Mouse (Mus musculus): ENCODE results near the gene Cdhr3. TPM values are rescaled to one million over a fixed set of nuclear protein-coding genes. Genes with fewer than 3 reads are reported as not detected.

Cdhr3 gene
- total and polyA plus RNA-seq, 3 experiments: not detected

DNA sequence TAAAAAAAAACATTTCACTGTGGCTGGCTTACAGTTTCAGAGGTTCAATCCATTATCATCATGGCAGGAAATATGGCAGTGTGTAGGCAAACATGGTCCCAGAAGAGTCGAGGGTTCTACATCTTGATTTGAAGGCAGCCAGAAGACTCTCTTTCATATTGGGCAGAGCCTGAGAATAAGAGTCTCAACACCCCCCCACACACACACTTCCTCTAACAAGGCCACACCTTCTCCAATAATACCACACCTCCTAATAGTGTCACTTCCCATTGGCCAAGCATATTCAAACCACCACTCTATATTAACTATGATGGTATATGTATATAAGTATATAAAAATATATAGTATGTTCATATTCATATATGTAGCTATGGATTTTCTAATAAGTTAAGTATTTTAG is 45.2 kb upstream of the Cdhr3 start:
- no peak overlapping the region for H3K4me3 ChIP-seq (ENCODE audit: control insufficient read depth in 1 of 2, insufficient read depth in 1 of 2, low read depth in 2 of 2, low read length in 2 of 2)
- no peaks in the 10 kb centered on the region for H3K27me3 ChIP-seq (ENCODE audit: control insufficient read depth in 1 of 2, insufficient read depth in 2 of 2, low read length in 2 of 2)
- no peaks in the 10 kb centered on the region; a peak in 1 of 4 replicates for H3K4me1 ChIP-seq (ENCODE audit: control insufficient read depth in 1 of 2, insufficient read depth in 2 of 2, low read length in 2 of 2)
- TF ChIP-seq ZC3H11A (IDR thresholded peaks at IDR 0.05; ENCODE audit: low read depth, low read length): no peak
- TF ChIP-seq USF2 (IDR thresholded peaks at IDR 0.05; ENCODE audit: borderline replicate concordance in 1 of 2, insufficient read depth in 1 of 2, low read depth in 1 of 2, low read length in 2 of 2): no peak
- no peak for TF ChIP-seq CHD1 (IDR thresholded peaks at IDR 0.05; ENCODE audit: low read depth, low read length)
- TF ChIP-seq MAX (IDR thresholded peaks at IDR 0.05; ENCODE audit: low read length): no peak
- TF ChIP-seq CTCF (IDR thresholded peaks at IDR 0.05 in 2 of 3, conservative IDR thresholded peaks at IDR 0.05 in 1 of 3; ENCODE audit: control insufficient read depth in 1 of 3, insufficient read depth in 1 of 3, low read depth in 2 of 3, low read length in 3 of 3, poor library complexity in 1 of 3, severe bottlenecking in 1 of 3): no peak
- TF ChIP-seq UBTF (IDR thresholded peaks at IDR 0.05; ENCODE audit: borderline replicate concordance, insufficient read depth, low read depth, low read length): no peak
- no peak for TF ChIP-seq ZMIZ1 (IDR thresholded peaks at IDR 0.05; ENCODE audit: low read depth, low read length)
- no peaks in the 10 kb centered on the region for H3K79me2 ChIP-seq (ENCODE audit: control insufficient read depth, insufficient read depth, low read length, poor library complexity)
- DNase-seq (ENCODE audit: low read depth, low spot score): peak; percentile 65
- H3K9ac ChIP-seq (ENCODE audit: control insufficient read depth, low read depth, low read length, poor library complexity, severe bottlenecking): no peak overlapping the region
- no peaks in the 10 kb centered on the region for H3K9me3 ChIP-seq (replicated peaks; ENCODE audit: insufficient read depth, low read length)
- no peak overlapping the region for H3K27ac ChIP-seq (ENCODE audit: control insufficient read depth, low read depth, low read length)
- 0 out of 4 replicates have a peak, but pooled peaks cover 0 to 2% of the 10 kb centered on the region in 2 experiments for H3K36me3 ChIP-seq (ENCODE audit: control insufficient read depth in 1 of 2, insufficient read depth in 2 of 2, low read length in 2 of 2)

DNA sequence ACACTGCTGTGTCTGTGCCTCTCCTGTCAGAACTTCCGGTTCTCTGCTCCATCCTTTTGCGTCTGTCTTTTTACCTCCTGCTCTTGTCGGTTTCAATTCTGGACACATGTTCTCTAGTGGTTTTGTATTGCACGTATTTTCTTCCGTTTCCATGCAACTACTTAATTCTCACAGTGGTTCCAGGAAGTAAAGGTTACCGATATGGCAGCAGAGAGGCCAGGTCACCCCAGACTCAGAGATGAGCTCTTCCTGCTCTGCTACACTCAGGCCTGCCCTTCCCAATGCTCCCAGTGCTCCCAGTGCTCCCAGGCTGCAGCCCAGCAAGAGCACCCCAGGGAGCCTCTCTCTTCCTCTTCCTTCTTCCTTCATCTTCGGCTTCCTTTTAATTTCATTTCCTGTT is 39.1 kb upstream of the Cdhr3 start:
- H3K27me3 ChIP-seq (ENCODE audit: control insufficient read depth in 1 of 2, insufficient read depth in 2 of 2, low read length in 2 of 2): no peaks in the 10 kb centered on the region
- no peak for DNase-seq (ENCODE audit: low read depth, low spot score)
- peaks cover 10 to 24% of the 10 kb centered on the region in 2 experiments; a peak in 3 of 4 replicates for H3K4me1 ChIP-seq (ENCODE audit: control insufficient read depth in 1 of 2, insufficient read depth in 2 of 2, low read length in 2 of 2)
- TF ChIP-seq POLR2A (IDR thresholded peaks at IDR 0.05; ENCODE audit: control insufficient read depth in 1 of 2, insufficient read depth in 1 of 2, low read depth in 1 of 2, low read length in 2 of 2, poor library complexity in 1 of 2) (no peak), GABPA (IDR thresholded peaks at IDR 0.05; ENCODE audit: low read depth, low read length) (no peak), TCF12 (IDR thresholded peaks at IDR 0.05; ENCODE audit: low read depth, low read length) (no peak), MAZ (IDR thresholded peaks at IDR 0.05; ENCODE audit: low read depth, low read length) (no peak), MAX (IDR thresholded peaks at IDR 0.05; ENCODE audit: low read length) (no peak), HCFC1 (IDR thresholded peaks at IDR 0.05; ENCODE audit: low read depth, low read length) (no peak), MEF2A (IDR thresholded peaks at IDR 0.05; ENCODE audit: extremely low read depth, insufficient replicate concordance, low read depth, low read length, poor library complexity, severe bottlenecking) (no peak), MXI1 (IDR thresholded peaks at IDR 0.05; ENCODE audit: low read depth, low read length) (no peak), EP300 (IDR thresholded peaks at IDR 0.05; ENCODE audit: low read depth in 1 of 2, low read length in 2 of 2) (no peak), CHD1 (IDR thresholded peaks at IDR 0.05; ENCODE audit: low read depth, low read length) (no peak), GATA1 (IDR thresholded peaks at IDR 0.05; ENCODE audit: low read depth, low read length) (no peak), SIN3A (IDR thresholded peaks at IDR 0.05; ENCODE audit: low read length) (no peak), POLR2AphosphoS2 (IDR thresholded peaks at IDR 0.05; ENCODE audit: low read length) (no peak), MYC (IDR thresholded peaks at IDR 0.05; ENCODE audit: low read depth, low read length) (no peak), POLR2AphosphoS5 (IDR thresholded peaks at IDR 0.05; ENCODE audit: borderline replicate concordance, low read depth, low read length) (no peak)
- H3K9me3 ChIP-seq (replicated peaks; ENCODE audit: insufficient read depth, low read length): no peaks in the 10 kb centered on the region
- no peak overlapping the region for H3K27ac ChIP-seq (ENCODE audit: control insufficient read depth, low read depth, low read length)
- H3K79me2 ChIP-seq (ENCODE audit: control insufficient read depth, insufficient read depth, low read length, poor library complexity): no peaks in the 10 kb centered on the region
- no peak overlapping the region for H3K4me3 ChIP-seq (ENCODE audit: control insufficient read depth in 1 of 2, insufficient read depth in 1 of 2, low read depth in 2 of 2, low read length in 2 of 2)
- H3K36me3 ChIP-seq (ENCODE audit: control insufficient read depth in 1 of 2, insufficient read depth in 2 of 2, low read length in 2 of 2): peaks cover 0 to 13% of the 10 kb centered on the region in 2 experiments; a peak in 2 of 4 replicates
- no peak overlapping the region for H3K9ac ChIP-seq (ENCODE audit: control insufficient read depth, low read depth, low read length, poor library complexity, severe bottlenecking)

All from MEL (cell line).